Mouse (Mus musculus): ENCODE results near the gene Adamtsl1. TPM values are rescaled to one million over a fixed set of nuclear protein-coding genes. Genes with fewer than 3 reads are reported as not detected.

The Adamtsl1 gene
- polyA plus RNA-seq, 1 experiment from 2014 or later: 0.73 TPM

DNA sequence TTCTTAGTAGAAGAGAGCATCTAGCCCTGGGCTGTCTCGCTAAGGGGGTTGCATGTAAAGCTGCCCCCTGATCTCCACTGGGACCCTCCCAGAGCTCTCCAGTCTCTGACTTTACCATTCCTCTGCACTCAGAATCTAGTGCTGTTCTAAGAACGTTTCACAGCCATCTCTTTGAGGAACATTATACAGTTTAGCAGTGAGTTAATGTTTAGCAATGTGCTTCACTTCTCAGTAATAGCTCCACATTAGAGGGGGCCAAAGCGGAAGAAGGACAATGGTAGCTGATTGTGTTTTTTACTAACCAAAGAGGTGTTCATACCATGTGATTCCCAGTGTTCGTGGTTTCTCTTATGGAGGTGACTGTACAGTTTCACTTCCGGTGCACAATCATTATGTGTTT is 425.5 kb downstream of the Adamtsl1 start:
- Histone ChIP-seq H3K27me3 (no peaks in the 10 kb centered on the region), H3K4me1 (replicated peaks) (no peaks in the 10 kb centered on the region), H3K9me3 (replicated peaks) (no peaks in the 10 kb centered on the region), H3K4me3 (replicated peaks) (no peak overlapping the region), H3K4me2 (no peak overlapping the region), H3K36me3 (no peaks in the 10 kb centered on the region), H3K9ac (no peak overlapping the region), H3K27ac (no peak overlapping the region)
- ATAC-seq (ENCODE audit: low read depth) (no peak), DNase-seq (no peak)
- WGBS (ENCODE audit: insufficient replicate concordance): 57% methylated on average over 5 of the region's 5 CpGs

DNA sequence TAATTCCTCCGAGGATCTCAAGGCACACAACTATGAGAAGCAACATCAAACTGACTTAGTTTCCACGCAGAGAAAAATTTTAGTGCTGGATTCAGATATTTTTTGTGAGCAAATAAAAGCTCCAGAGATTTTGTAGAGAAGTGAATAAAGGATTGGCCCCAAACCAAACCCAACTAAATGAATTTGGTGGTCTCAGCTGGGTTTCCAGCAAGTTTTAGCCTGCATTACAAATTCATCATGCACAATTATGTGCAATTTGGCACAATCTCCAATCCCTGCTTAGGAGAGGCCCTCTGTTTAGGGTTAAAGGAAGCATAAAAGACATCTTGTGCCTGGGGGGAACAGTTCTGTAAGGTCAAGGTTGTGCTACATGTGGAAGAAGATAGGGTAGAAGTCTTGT is 427.9 kb downstream of the Adamtsl1 start:
- Histone ChIP-seq H3K36me3 (no peaks in the 10 kb centered on the region), H3K4me1 (replicated peaks) (no peaks in the 10 kb centered on the region), H3K9me3 (replicated peaks) (no peaks in the 10 kb centered on the region), H3K4me2 (no peak overlapping the region), H3K4me3 (replicated peaks) (no peak overlapping the region), H3K9ac (no peak overlapping the region), H3K27ac (no peak overlapping the region), H3K27me3 (no peaks in the 10 kb centered on the region)
- 73% methylated on average over 2 of the region's 2 CpGs for WGBS (ENCODE audit: insufficient replicate concordance)
- no peak for ATAC-seq (ENCODE audit: low read depth)
- no peak for DNase-seq

- WGBS (ENCODE audit: insufficient replicate concordance): 15% methylated on average over 4 of the region's 4 CpGs
- no peaks in the 10 kb centered on the region for H3K27me3 ChIP-seq
- peak; percentile 7 for DNase-seq
- peaks cover 10% of the 10 kb centered on the region for H3K4me1 ChIP-seq (replicated peaks)
- H3K4me2 ChIP-seq: no peak overlapping the region
- ATAC-seq (ENCODE audit: low read depth): peak; percentile 83
- H3K27ac ChIP-seq: no peak overlapping the region
- no peak overlapping the region for H3K4me3 ChIP-seq (replicated peaks)
- H3K36me3 ChIP-seq: no peaks in the 10 kb centered on the region
- no peak overlapping the region for H3K9ac ChIP-seq
- no peaks in the 10 kb centered on the region for H3K9me3 ChIP-seq (replicated peaks)
Observed at GRCm38 (mm10) chr4:85953590-85953989, 439.6 kb downstream of the Adamtsl1 start.

DNA sequence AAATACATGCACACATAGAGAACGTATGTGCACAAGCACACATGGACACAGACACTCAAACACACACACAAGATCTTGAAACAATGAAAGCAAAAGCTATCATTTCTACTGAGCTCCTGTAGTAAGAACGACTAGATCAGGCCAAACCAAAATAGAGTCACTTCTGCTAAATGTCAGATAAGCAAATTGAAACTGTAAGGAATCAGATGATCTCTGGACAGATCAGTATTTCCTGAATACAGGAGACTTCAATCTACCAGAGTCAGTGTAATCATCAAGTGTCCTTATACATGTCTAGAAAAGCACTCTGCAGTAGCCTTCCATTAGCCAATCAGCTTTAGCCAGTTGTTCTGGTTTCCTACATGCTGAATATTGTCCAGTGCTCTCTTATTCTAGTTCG is 441.4 kb downstream of the Adamtsl1 start:
- Histone ChIP-seq H3K27ac (no peak overlapping the region), H3K27me3 (no peaks in the 10 kb centered on the region), H3K4me2 (no peak overlapping the region), H3K9ac (no peak overlapping the region), H3K4me3 (replicated peaks) (no peak overlapping the region), H3K4me1 (replicated peaks) (peaks cover 10% of the 10 kb centered on the region), H3K9me3 (replicated peaks) (no peaks in the 10 kb centered on the region), H3K36me3 (no peaks in the 10 kb centered on the region)
- WGBS (ENCODE audit: insufficient replicate concordance): 28% methylated on average over 3 of the region's 3 CpGs
- ATAC-seq (ENCODE audit: low read depth) (no peak), DNase-seq (no peak)

DNA sequence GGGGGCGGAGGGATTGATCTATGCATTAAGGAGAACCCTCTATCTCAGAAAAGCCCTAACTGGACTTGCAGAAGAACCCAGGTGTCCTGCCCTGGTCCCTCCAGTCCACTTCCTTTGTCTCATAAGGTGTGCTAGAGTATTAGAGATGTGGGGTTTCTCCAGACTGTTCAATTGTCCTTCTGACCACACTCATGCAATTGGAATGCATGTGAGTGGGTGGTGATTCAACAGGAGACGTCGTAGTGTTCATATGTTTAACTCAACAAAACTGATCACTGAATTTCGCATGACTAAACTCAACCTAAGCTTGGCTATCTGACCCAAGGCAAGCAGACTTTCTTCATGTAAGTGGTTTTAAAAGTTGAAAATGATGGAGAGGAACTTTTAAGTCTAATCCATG is 443.3 kb downstream of the Adamtsl1 start:
- H3K4me3 ChIP-seq (replicated peaks): no peak overlapping the region
- no peak overlapping the region for H3K27ac ChIP-seq
- 77% methylated on average over 4 of the region's 4 CpGs for WGBS (ENCODE audit: insufficient replicate concordance)
- ATAC-seq (ENCODE audit: low read depth) (no peak), DNase-seq (no peak)
- H3K4me1 ChIP-seq (replicated peaks): peaks cover 10% of the 10 kb centered on the region
- H3K9me3 ChIP-seq (replicated peaks): no peaks in the 10 kb centered on the region
- H3K9ac ChIP-seq: no peak overlapping the region
- no peak overlapping the region for H3K4me2 ChIP-seq
- no peaks in the 10 kb centered on the region for H3K36me3 ChIP-seq
- H3K27me3 ChIP-seq: no peaks in the 10 kb centered on the region

GRCm38 (mm10) chr4:85957879-85958278 is 443.9 kb downstream of the Adamtsl1 start:
- Histone ChIP-seq H3K27ac (no peak overlapping the region), H3K27me3 (no peaks in the 10 kb centered on the region), H3K9ac (no peak overlapping the region), H3K36me3 (no peaks in the 10 kb centered on the region), H3K4me3 (replicated peaks) (no peak overlapping the region), H3K4me2 (no peak overlapping the region), H3K9me3 (replicated peaks) (no peaks in the 10 kb centered on the region), H3K4me1 (replicated peaks) (peaks cover 10% of the 10 kb centered on the region)
- ATAC-seq (ENCODE audit: low read depth) (no peak), DNase-seq (no peak)
- WGBS (ENCODE audit: insufficient replicate concordance): 20% methylated on average over 1 of the region's 1 CpGs

DNA sequence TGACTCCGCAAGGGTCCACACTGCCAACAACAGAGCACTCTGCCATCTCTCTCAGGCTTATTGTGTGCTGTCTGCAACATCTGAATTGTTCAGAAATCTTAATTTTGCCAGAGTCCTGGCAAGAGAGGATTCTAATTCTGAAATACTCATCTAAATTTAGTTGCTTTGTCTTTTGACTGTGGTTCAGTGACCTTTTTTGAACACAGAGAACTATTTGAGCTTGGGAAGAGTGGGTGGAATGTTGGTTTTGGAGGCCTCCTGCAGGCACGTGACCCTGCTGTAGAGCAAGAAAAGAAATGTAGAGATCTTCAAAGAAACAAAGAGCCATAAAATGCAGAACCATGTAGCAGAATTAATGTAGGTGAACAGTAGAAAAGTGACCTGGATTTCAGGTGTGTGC is 445.0 kb downstream of the Adamtsl1 start:
- H3K9me3 ChIP-seq (replicated peaks): no peaks in the 10 kb centered on the region
- H3K9ac ChIP-seq: no peak overlapping the region
- no peaks in the 10 kb centered on the region for H3K27me3 ChIP-seq
- H3K36me3 ChIP-seq: no peaks in the 10 kb centered on the region
- H3K4me3 ChIP-seq (replicated peaks): no peak overlapping the region
- no peak overlapping the region for H3K27ac ChIP-seq
- ATAC-seq (ENCODE audit: low read depth): no peak
- DNase-seq: no peak
- 68% methylated on average over 2 of the region's 2 CpGs for WGBS (ENCODE audit: insufficient replicate concordance)
- H3K4me1 ChIP-seq (replicated peaks): peaks cover 10% of the 10 kb centered on the region
- no peak overlapping the region for H3K4me2 ChIP-seq

- no peaks in the 10 kb centered on the region for H3K36me3 ChIP-seq
Observed at GRCm38 (mm10) chr4:85976188-85976587, 462.2 kb downstream of the Adamtsl1 start.

DNA sequence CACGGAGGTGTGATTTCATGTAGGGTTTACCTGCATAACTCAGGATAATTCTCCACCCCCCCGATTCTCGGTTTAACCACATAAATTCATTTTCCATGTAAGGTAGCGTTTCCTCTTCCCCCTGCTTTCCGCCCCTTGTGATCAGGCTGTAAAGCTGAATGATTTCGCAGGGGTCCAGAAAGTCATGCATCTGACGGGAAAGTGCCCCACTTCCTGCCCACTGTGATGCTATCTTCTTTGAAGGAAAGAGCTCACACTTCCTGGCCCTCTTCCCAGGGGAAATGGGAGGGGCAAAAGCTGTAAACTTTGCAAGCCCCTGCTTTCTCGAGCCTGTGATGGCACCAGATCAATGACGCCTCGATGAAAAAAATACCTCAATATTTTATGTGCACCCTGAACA is 465.2 kb downstream of the Adamtsl1 start:
- ATAC-seq (ENCODE audit: low read depth) (no peak), DNase-seq (no peak)
- Histone ChIP-seq H3K4me2 (no peak overlapping the region), H3K27ac (no peak overlapping the region), H3K4me1 (replicated peaks) (no peaks in the 10 kb centered on the region), H3K9ac (no peak overlapping the region), H3K27me3 (no peaks in the 10 kb centered on the region), H3K4me3 (replicated peaks) (no peak overlapping the region), H3K36me3 (no peaks in the 10 kb centered on the region), H3K9me3 (replicated peaks) (no peaks in the 10 kb centered on the region)
- 15% methylated on average over 10 of the region's 10 CpGs for WGBS (ENCODE audit: insufficient replicate concordance)

More at GRCm38 (mm10) chr4:85976188-85976587, 462.2 kb downstream of the Adamtsl1 start:
- Histone ChIP-seq H3K4me1 (replicated peaks) (no peaks in the 10 kb centered on the region), H3K27me3 (no peaks in the 10 kb centered on the region), H3K27ac (no peak overlapping the region), H3K9ac (no peak overlapping the region), H3K4me2 (no peak overlapping the region), H3K4me3 (replicated peaks) (no peak overlapping the region), H3K9me3 (replicated peaks) (no peaks in the 10 kb centered on the region)
- 70% methylated on average over 3 of the region's 3 CpGs for WGBS (ENCODE audit: insufficient replicate concordance)
- DNase-seq: no peak
- no peak for ATAC-seq (ENCODE audit: low read depth)

DNA sequence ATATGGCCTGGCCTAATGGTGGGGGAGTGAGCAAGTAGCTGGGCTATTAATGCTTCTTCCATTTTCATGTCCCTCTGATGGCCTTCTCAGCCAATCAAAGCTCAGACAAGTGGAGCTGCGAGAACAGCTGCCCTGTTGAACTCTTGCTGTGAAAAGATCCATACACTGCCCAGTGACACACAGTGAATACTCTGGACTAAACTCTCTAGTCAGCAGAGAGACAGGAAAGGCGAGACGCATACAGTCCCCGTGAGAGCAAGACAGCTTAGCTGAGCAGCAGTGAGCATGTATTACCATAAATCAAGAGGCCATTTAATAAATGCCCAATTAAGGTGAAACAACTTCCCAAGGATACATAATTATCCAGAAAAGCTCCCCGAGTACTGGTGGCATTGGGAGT is 492.6 kb downstream of the Adamtsl1 start:
- H3K9ac ChIP-seq: no peak overlapping the region
- DNase-seq (no peak), ATAC-seq (ENCODE audit: low read depth) (no peak)
- H3K4me3 ChIP-seq (replicated peaks): no peak overlapping the region
- 63% methylated on average over 5 of the region's 5 CpGs for WGBS (ENCODE audit: insufficient replicate concordance)
- H3K27ac ChIP-seq: no peak overlapping the region
- H3K4me1 ChIP-seq (replicated peaks): no peaks in the 10 kb centered on the region
- no peaks in the 10 kb centered on the region for H3K9me3 ChIP-seq (replicated peaks)
- no peaks in the 10 kb centered on the region for H3K27me3 ChIP-seq
- H3K4me2 ChIP-seq: no peak overlapping the region
- no peaks in the 10 kb centered on the region for H3K36me3 ChIP-seq

- Histone ChIP-seq H3K4me1 (replicated peaks) (no peaks in the 10 kb centered on the region), H3K9ac (no peak overlapping the region), H3K27ac (no peak overlapping the region), H3K4me2 (no peak overlapping the region), H3K4me3 (replicated peaks) (no peak overlapping the region), H3K36me3 (no peaks in the 10 kb centered on the region), H3K27me3 (no peaks in the 10 kb centered on the region), H3K9me3 (replicated peaks) (no peaks in the 10 kb centered on the region)
- ATAC-seq (ENCODE audit: low read depth) (no peak), DNase-seq (no peak)
- 67% methylated on average over 3 of the region's 3 CpGs for WGBS (ENCODE audit: insufficient replicate concordance)
Observed at GRCm38 (mm10) chr4:86013640-86014039, 499.7 kb downstream of the Adamtsl1 start.

DNA sequence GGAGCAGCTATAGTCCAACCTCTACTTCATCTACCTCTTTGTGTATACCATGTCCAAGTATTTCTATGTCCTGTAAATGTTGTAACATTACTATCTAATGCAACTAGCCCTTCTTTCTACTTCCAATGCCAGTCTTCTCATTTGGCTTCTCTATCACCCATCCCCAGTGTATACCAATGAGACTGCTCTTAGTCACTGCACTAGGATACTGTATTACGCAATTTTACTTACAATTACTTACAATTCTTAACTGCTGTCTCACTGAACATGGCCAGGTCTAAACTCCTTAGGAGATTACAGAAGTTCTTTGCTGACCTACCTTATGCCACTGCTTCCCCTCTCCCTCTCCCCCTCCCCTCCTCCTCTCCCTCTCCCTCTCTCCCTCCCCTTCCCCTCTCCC is 505.0 kb downstream of the Adamtsl1 start:
- H3K9me3 ChIP-seq (replicated peaks): no peaks in the 10 kb centered on the region
- no peak overlapping the region for H3K27ac ChIP-seq
- 76% methylated on average over 1 of the region's 1 CpGs for WGBS (ENCODE audit: insufficient replicate concordance)
- H3K4me1 ChIP-seq (replicated peaks): no peaks in the 10 kb centered on the region
- no peaks in the 10 kb centered on the region for H3K27me3 ChIP-seq
- DNase-seq (no peak), ATAC-seq (ENCODE audit: low read depth) (no peak)
- H3K9ac ChIP-seq: no peak overlapping the region
- H3K4me2 ChIP-seq: no peak overlapping the region
- no peaks in the 10 kb centered on the region for H3K36me3 ChIP-seq
- H3K4me3 ChIP-seq (replicated peaks): no peak overlapping the region
